Mouse (Mus musculus) liver, adult (tissue): ENCODE data around the gene Abca12.

Experiments used
- GATA4 ChIP-seq: IDR thresholded peaks from 2 replicates; pipeline ENCODE4 v1.6.1; 2014; ENCODE audit warnings: mild to moderate bottlenecking, low read length; ENCODE audit not compliant: insufficient replicate concordance

The Abca12 gene

DNA sequence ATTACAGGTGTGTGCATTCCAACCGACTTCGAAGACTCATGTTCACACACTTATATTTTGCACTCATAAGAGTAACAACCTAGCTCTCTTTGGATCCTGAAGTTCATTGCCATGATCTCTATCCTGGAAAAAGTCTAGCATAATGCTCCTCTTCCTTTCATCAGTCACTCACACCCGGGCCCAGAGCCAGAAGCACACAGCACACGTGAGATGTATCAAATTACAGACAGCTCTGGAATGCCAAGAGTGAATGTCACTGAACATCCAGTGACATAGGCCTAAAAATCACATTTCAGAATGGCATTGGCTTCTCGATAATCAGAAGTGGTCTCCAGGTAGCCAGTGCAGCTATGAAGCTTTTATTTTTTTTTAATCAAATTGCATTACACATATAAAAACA, 137.8 kb downstream of the Abca12 start:
- TF ChIP-seq GATA4 = no peak

DNA sequence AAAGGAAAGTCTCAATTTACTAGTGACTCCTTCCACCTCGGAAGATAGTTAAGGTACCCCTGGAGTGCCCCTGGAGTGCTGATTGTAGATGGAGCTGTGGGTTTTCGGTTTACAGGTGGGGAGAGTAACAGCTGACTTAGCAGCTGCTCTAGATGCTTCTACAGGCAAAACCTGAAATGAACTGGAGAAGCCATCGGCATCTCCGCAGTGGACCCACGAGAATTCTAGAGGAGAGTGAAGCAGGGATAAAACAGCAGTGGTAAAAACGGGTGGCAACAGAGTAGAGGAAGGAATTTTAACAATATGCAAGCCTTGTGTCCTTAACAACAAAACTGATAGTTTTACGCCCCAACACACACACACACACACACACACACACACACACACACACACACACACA, 142.2 kb downstream of the Abca12 start:
- no peak for TF ChIP-seq GATA4

DNA sequence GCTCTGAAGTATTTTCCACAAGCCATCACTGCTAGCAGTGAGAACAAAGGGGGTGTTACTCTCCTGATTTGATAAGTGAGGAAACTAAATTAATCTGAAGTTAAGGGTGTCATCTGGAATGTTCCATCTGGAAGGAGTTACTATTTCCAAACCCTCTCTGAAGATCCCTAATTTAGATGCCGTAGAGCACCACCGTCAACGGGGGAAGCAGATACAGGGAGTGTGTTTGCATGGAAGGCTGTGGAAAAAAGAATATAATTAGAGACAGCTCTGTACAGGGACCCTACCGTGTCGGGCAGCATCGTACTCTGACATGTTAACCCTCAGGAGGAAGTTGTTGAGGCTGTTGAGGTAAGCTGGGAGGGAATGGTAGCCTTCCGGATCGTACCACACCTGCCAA, 142.6 kb downstream of the Abca12 start:
- TF ChIP-seq GATA4 = no peak

DNA sequence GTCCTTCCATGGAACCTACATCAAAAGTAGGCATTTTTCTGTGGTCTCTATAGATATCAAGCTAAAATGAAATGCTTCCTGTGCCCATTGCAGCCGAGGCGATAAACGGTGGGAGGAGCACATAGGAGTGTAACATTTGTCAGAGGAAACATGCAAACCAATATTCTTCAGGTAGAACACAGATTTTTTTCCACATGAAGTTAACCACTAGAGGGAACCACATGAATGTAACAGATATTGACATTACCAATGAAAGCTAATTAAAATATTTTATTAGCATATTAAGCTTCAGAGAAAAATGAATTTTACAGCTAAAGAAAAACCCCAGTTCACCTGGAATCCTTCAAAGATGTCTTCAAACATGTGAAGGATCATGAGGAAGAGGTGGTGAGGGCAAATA, 144.6 kb downstream of the Abca12 start:
- no peak for TF ChIP-seq GATA4

DNA sequence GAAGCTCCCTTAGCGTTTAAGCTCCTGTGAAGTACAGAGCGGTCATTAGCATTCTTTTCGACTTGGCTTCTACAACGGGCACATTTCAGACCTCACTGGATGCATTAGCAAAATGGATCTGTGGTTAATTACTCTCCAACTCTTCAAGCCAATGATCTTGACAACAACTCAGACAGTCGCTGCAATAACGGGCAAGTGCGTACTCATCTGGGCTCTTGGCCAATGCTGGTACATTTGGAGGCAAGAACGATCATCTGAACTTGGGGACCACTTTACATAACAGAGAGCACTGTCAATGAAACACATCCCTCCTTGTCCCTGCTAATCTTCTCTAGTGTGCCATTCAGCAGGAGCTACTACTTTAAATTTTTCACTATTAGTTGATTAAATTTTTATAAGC, 148.1 kb downstream of the Abca12 start:
- TF ChIP-seq GATA4 = no peak

DNA sequence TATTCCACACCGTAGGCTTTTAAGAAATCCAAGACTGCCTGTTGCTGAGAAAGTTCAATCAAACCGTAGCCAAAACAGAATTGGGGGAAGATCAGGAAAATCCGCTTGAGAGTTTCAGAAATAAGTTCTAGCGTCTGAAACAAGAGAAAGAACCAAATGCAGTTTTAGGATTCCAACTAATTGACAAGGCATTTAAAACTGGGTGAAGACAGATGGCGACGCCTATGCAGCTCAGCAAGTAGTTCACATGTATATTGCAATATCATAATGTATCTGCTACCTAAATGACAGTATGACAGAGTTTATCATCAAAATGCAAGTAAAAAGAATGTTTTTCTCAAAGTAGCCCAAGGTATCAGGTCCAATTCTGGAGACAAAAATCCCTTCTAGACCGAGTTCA, 151.2 kb downstream of the Abca12 start:
- TF ChIP-seq GATA4 = no peak

DNA sequence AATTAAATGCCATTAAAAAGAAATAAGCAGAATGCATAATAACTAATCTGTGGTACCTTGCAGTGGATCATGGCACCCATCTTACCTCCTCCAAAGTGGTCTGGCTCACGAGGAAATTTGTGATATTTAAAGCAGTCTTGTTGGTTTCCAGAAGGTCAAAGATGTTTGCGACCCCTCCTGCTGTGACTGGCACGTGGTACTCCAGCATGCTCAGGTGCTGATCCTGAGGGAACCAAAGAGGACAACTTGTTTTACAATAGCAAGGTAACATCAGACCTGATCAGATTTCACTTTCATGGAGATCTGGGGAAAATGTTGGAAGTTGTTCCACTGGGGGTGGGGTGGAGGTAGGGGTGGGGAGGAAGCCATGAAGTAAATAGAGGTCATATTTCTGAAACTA, 170.1 kb downstream of the Abca12 start:
- no peak for TF ChIP-seq GATA4

DNA sequence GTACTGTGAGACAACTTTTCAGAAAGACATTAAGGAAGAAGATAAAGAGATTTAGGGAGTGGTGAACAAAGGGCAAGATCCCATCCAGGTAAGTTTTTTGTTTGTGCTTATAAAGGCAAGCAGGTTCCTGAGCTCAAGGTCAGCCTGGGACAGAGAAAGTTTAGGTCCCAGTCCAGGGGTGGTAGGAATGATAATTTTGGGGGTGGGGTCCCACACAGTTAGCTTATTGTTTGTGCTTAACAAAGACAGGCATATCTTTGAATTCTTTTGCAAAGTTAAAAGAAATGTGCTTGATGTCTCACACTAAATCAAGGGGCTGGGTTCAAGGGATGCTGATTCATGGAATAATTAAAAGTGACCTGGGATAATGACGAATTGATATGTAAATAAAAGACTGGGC, 173.3 kb downstream of the Abca12 start:
- no peak for TF ChIP-seq GATA4

DNA sequence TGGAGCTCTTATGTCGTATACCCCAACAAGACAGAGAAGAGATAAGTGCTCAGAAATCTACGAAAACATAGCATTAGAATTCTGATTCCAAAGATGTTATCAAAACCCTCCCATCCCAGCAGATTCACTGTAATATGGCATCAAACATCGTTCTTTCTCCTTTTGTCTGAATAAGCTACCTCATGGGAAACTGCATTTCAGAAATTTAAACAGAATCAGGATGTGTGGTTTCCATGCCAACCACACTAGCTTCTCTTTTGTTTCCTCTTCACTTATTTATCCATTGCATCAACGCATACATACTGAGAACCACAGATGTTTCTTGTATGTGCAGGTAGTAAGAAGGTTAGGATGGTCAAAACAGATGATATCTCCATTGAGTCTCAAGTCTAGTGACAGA, 175.1 kb downstream of the Abca12 start:
- TF ChIP-seq GATA4 = no peak

DNA sequence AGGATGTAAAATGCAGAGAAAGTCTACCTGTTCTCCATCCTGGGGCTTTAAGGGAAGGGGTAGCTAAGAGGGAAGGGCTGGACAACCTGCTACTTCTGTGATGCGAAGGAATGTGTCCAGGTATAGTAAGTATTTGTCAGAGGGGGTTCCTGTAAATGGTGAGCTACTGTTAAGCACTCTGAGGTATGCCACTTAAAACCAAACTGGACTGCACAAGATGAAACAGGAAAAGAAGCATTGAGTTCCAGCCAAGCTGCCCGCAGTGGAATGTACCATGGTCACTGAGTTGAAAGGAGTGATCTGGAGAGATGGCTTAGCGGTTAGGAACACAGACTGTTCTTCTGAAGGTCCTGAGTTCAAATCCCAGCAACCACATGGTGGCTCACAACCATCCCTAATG, 179.4 kb downstream of the Abca12 start:
- TF ChIP-seq GATA4 = no peak

DNA sequence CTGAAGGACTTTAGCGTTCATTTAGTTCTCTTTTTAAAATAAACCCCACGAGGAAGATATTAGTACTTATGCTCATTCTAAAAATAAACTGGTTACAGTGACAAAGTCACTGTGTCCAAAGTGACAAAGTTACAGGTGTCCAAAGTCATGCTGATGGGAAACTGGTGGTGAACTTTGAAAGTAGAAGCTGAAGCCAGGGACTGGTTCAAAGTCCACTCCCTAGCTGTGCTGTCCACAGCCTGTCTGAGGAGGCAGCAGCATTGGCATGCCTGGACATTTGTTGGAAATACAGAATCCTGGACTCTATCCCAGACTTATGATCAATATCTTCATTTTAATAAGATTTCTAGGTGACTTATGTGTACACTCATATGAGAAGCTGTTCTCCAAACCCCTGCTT, 183.5 kb downstream of the Abca12 start:
- no peak for TF ChIP-seq GATA4

DNA sequence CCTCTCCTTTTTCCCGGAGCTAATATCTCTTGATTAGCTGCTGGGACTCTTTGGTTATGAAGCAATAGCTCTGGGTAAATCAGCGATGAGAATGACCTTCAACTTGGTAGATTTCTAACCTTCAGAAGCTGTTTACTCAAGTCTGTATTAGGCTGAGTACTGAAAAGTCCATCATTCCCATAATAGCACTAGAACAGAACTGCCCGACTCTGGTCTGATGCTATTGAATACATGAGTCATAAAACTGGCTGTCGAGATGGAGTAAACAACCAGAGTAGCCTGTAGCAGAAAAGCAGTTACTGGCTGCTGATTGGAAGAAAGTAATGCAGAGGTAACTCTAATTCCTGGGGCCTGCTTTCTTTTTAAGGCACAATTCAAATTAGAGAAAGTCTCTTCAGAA, 211.1 kb downstream of the Abca12 start:
- TF ChIP-seq GATA4 = no peak

DNA sequence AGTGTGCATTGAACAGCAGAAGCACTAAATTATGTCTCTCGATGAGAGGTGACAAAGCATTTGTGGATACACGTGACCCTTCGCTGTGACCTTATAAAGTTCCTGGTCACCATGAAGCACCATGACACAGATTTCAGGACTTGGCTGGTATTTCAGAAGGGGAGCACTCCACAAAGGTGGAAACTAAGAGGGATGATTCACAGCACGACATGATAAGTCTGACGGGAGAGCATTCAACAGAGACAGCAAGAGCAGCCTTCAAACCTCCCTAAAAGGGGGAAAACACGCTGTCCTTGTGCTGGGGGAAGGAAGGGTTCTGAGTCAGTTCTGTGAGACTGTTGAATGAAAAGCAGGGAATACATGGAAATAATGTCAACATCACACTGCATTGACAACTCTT, 218.5 kb downstream of the Abca12 start:
- no peak for TF ChIP-seq GATA4

DNA sequence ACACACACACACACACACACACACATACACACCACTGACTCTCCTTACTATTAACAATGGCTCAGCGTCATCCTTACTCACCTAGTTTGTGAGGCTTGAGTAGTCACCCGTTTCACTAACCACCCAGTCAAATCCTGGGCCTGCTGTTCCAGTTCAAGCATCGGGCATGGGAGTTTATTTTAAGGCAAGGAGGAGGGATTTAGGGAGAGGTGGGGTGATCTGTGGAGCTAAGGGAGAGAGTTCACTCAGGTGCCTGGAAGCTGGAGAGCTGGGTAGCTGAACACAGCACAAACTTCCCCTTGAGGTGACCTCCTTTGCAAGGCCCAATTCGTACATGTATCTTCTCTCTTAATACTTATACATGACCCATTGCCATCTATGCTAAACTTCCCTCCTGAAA, 219.4 kb downstream of the Abca12 start:
- TF ChIP-seq GATA4 = no peak

DNA sequence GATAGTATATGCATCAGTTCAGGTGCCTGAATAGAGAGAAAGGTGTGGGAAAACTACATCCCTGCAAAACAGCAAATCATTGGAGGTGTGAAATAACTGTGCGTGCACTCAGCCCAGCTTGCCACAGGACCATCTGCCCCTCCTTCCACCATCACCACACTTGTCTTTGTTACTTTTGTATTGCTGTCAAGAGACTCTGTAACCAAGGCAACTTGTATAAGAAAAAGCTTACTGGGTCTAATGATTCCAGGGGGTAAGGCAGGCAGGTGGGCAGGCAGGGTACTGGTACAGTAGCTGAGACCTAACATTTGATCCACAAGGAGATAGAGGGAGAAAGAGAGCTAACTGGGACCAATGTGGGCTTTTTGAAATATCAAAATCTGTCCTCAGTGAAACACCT, 220.8 kb downstream of the Abca12 start:
- no peak for TF ChIP-seq GATA4
